Mouse (Mus musculus) brain, adult 2 months (tissue): ENCODE measurements around the gene Creld2.
"Not testable (repeated sequence)": the region's sequence is repeated elsewhere in the genome, so short reads cannot be mapped to it uniquely, and the experiment has no call there.

Experiments
- DNase-seq: peaks from one replicate; pipeline ENCODE4 v3.0.0; 2011; ENCODE audit warnings: low read depth, low spot score

Creld2 gene

GRCm38 (mm10) chr15:88819026-88819905, at the start of gene Creld2, which contains the start of gene Alg12:
Creld2 (plus strand) TSS chr15:88819646.
Alg12 (minus strand) TSS chr15:88819318.
- DNase-seq, result peak; percentile 100

GRCm38 (mm10) chr15:88774630-88775029, 44.8 kb upstream of the Creld2 start:
- DNase-seq, result not testable (repeated sequence)

GRCm38 (mm10) chr15:88792140-88792850, 27.2 kb upstream of the Creld2 start:
- DNase-seq, result no peak

GRCm38 (mm10) chr15:88794729-88795128, 24.7 kb upstream of the Creld2 start:
- DNase-seq, result not testable (repeated sequence)

GRCm38 (mm10) chr15:88799950-88800371, 19.5 kb upstream of the Creld2 start:
- DNase-seq, result no peak

GRCm38 (mm10) chr15:88800921-88801354, 18.5 kb upstream of the Creld2 start:
- DNase-seq, result no peak

- DNase-seq, result no peak
Measured at GRCm38 (mm10) chr15:88801903-88802302, 17.5 kb upstream of the Creld2 start.

- DNase-seq, result no peak
Measured at GRCm38 (mm10) chr15:88802348-88802747, 17.1 kb upstream of the Creld2 start.

- DNase-seq, result no peak
Measured at GRCm38 (mm10) chr15:88808121-88808520, 11.3 kb upstream of the Creld2 start.

GRCm38 (mm10) chr15:88810369-88810768, 9.1 kb upstream of the Creld2 start:
- DNase-seq, result no peak

GRCm38 (mm10) chr15:88813262-88813661, 6.2 kb upstream of the Creld2 start:
- no peak for DNase-seq

- DNase-seq, result not testable (repeated sequence)
Measured at GRCm38 (mm10) chr15:88813873-88814272, 5.6 kb upstream of the Creld2 start.

GRCm38 (mm10) chr15:88814411-88815047, 4.9 kb upstream of the Creld2 start:
- no peak for DNase-seq

- no peak for DNase-seq
Measured at GRCm38 (mm10) chr15:88815196-88815700, 4.2 kb upstream of the Creld2 start.

- no peak for DNase-seq
Measured at GRCm38 (mm10) chr15:88819906-88820303, 459 bp downstream of the Creld2 start.

- DNase-seq, result no peak
Measured at GRCm38 (mm10) chr15:88821403-88821802, 2.0 kb downstream of the Creld2 start.

GRCm38 (mm10) chr15:88822513-88822912, 3.1 kb downstream of the Creld2 start:
- DNase-seq, result no peak

GRCm38 (mm10) chr15:88823376-88823775, 3.9 kb downstream of the Creld2 start:
- DNase-seq, result no peak

- DNase-seq, result no peak
Measured at GRCm38 (mm10) chr15:88827466-88827865, 8.0 kb downstream of the Creld2 start.

- DNase-seq, result peak; percentile 96
Measured at GRCm38 (mm10) chr15:88827991-88828799, 8.7 kb downstream of the Creld2 start.
